Mouse (Mus musculus) brain, embryonic 14.5 days (tissue): ENCODE data around the gene Tas2r118. TPM values are rescaled to one million over a fixed set of nuclear protein-coding genes. Genes with fewer than 3 reads are reported as not detected.

ENCODE experiments used
- DNase-seq: peaks from one replicate; pipeline ENCODE4 v3.0.0-alpha.2; 2011; ENCODE audit warnings: low read depth
- CTCF ChIP-seq: fragments of 200-500 bp; IDR thresholded peaks from 2 replicates; pipeline ENCODE4 v1.5.1; 2012; ENCODE audit warnings: inconsistent platforms, mild to moderate bottlenecking, moderate library complexity, borderline replicate concordance; ENCODE audit not compliant: insufficient read depth, insufficient read length; ENCODE audit errors: extremely low read depth
- POLR2A ChIP-seq: fragments of 200-500 bp; IDR thresholded peaks from 2 replicates; pipeline ENCODE4 v1.6.1; 2012; ENCODE audit warnings: mild to moderate bottlenecking, inconsistent platforms, borderline replicate concordance; ENCODE audit not compliant: poor library complexity, insufficient read depth, insufficient read length, severe bottlenecking; ENCODE audit errors: extremely low read depth
- polyA plus RNA-seq: library from polyadenylated mRNA; depleted of rRNA; stranded (reverse); fragments of >200 nt; gene quantifications from 2 replicates; pipeline ENCODE4 v1.2.3, GENCODE M21; 2012; rRNA removed

The Tas2r118 gene
- polyA plus RNA-seq, 1 experiment: not detected

- TF ChIP-seq POLR2A: no peak
- TF ChIP-seq CTCF: no peak
- DNase-seq: peak; percentile 56
Observed at GRCm38 (mm10) chr6:23923806-23924205, 46.1 kb downstream of the Tas2r118 start.

Other genes with a start within 250 kb of the Tas2r118 start
- gene Cadps2, start 130.6 kb downstream of the Tas2r118 start, polyA plus RNA-seq: 5.3 and 7.7 TPM in 2 replicates
- 0.05 TPM in 1 of 2 replicates, not detected in the other for gene Slc13a1, start 198.0 kb upstream of the Tas2r118 start, polyA plus RNA-seq